10 mouse cellular contexts compared by ENCODE assay signal in the genomic region with DNA sequence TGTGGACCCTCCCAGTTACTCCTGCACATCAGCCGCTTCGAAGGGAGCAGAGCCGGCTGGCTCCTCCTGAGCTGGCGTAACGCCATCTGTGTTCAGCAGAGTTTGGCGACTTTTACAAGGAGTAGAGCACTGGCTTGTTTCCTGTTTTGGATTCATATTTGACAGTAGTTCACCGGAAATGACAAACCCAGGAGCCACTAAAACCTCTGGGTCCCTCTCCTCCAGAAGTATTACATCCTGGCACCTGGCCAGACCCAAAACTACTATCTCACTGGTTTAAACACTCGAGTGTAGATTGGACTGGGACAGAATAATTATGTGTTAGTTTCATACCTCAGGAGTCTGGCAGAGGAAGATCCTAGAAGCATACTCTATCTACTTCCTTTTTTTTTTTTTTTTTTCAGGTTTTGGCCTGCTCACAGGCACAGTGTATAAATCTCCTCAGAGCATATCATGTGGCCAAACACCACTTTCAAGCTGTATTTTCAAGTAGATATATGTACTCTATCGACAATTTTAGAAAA. TPM values are rescaled to one million over a fixed set of nuclear protein-coding genes. Genes with fewer than 3 reads are reported as not detected.
DNase-seq lines count a peak whose midpoint lies in the region; ATAC-seq lines count a peak whose summit lies in the region.
"Had no signal": no experiment of that assay in that cellular context is flagged by ENCODE, and none has a peak within 500 bp of the region (broad histone marks: within the 10 kb centered on the region; RNA-seq: fewer than 3 reads in every experiment).

No protein-coding gene starts in this region.

- 58% methylated on average over 9 of the region's 9 CpGs for WGBS in heart, embryonic 12.5 days

- H3K36me3 ChIP-seq in heart, embryonic 12.5 days: peaks cover 16% of the 10 kb centered on the region
- H3K36me3 ChIP-seq in splenic B cell, adult 2 months (ENCODE audit: control insufficient read depth, insufficient read depth, low read length, poor library complexity, severe bottlenecking): no peaks in the 10 kb centered on the region

- H3K4me2 ChIP-seq in heart, embryonic 12.5 days: no peak overlapping the region

- no peaks in the 10 kb centered on the region for H3K9me3 ChIP-seq in heart, embryonic 12.5 days (replicated peaks)

- no peak overlapping the region for H3K27ac ChIP-seq in heart, embryonic 12.5 days (ENCODE audit: poor library complexity, severe bottlenecking)

- no peak for ATAC-seq in heart, embryonic 12.5 days (ENCODE audit: insufficient number of reproducible peaks, low FRiP score)
- ATAC-seq in granulocyte monocyte progenitor cell, adult 5-6 weeks (replicated peaks; ENCODE audit: poor library complexity, severe bottlenecking): peak; percentile 91

- H3K9ac ChIP-seq in heart, embryonic 12.5 days: no peak overlapping the region

- no peaks in the 10 kb centered on the region for H3K4me1 ChIP-seq in heart, embryonic 12.5 days (replicated peaks)

- no peaks in the 10 kb centered on the region for H3K27me3 ChIP-seq in heart, embryonic 12.5 days (replicated peaks)
- no peaks in the 10 kb centered on the region for H3K27me3 ChIP-seq in splenic B cell, adult 2 months (ENCODE audit: control insufficient read depth, insufficient read depth, low read length, poor library complexity, severe bottlenecking)

- DNase-seq in heart, adult 18-20 months: peak; percentile 61 to 76
- peak; percentile 38 to 72 for DNase-seq in urinary bladder, postnatal 4 days (ENCODE audit: low spot score in 2 of 2)
- no peak for DNase-seq in urinary bladder, adult 2 months (ENCODE audit: low spot score)
- DNase-seq in kidney, postnatal 14 days: peak; percentile 76
- DNase-seq in splenic B cell, adult 2 months (ENCODE audit: low read depth, low spot score): peak; percentile 9
- no peak for DNase-seq in embryo, embryonic 10 days (ENCODE audit: low spot score)

- no peak overlapping the region for H3K4me3 ChIP-seq in heart, embryonic 12.5 days

RNA-seq across cellular contexts. Expression of a gene that starts 11.0 kb away (rescaled TPM):
- total RNA-seq in heart, adult 18-20 months (2021): under 1 TPM; 0.47 to 0.57 TPM
- 0.45 and 0.49 TPM in 2 replicates for polyA plus RNA-seq in heart, embryonic 12.5 days (2016; fragmentation: Nextera tagmentation; extraction: Ambion mirVana)
- polyA plus RNA-seq in urinary bladder, adult 2 months (2012; rRNA removed): not detected in 2 replicates
- total RNA-seq in granulocyte monocyte progenitor cell, adult 5-6 weeks (2014; fragmentation: Nextera tagmentation): not detected in 2 replicates
- not detected in 2 replicates for total RNA-seq in granulocyte monocyte progenitor cell, adult 5-6 weeks (2017)
- total RNA-seq: ES-E14; neutrophil, adult 5-6 weeks had no signal

Comparison
In these comparisons a context has a peak if more than half of its experiments do, and no peak if none do; other contexts are left out.
1. DNase-seq: peak in heart, adult 18-20 months (2 of 2), urinary bladder, postnatal 4 days (2 of 2), kidney, postnatal 14 days (single experiment) and splenic B cell, adult 2 months (single experiment); none in urinary bladder, adult 2 months (single experiment) and embryo, embryonic 10 days (single experiment).